14 mouse cellular contexts compared by ENCODE assay signal in the genomic region with DNA sequence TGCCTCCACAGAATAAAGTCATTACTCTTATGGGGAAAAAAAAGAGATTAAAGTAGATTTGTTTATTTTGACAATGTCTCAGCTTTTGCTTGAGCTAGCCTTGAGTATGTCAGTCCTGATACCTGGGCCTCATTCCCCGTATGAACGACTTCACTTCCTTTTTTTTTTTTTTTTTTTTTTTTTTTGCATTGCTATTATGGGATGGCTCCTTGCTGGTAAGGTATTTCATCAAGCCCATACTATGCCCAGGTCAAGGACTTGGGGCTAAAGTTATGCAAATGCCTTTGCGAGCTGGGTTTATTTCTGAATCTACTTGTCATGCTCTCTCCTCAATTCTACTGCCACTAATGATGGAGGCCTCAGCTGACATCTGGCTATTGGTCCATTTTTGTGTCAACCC.
"Had no signal": no experiment of that assay in that cellular context is flagged by ENCODE, and none has a peak within 500 bp of the region (broad histone marks: within the 10 kb centered on the region; RNA-seq: fewer than 3 reads in every experiment).

No protein-coding gene starts in this region.

- H3K4me3 ChIP-seq: megakaryocyte, embryonic 14.5 days; midbrain, embryonic 13.5 days; midbrain, embryonic 15.5 days; neural tube, embryonic 12.5 days; stomach, embryonic 15.5 days had no signal

- ATAC-seq: midbrain, embryonic 13.5 days; midbrain, embryonic 15.5 days had no signal

- H3K27ac ChIP-seq: midbrain, embryonic 13.5 days; midbrain, embryonic 15.5 days; neural tube, embryonic 12.5 days; stomach, embryonic 15.5 days had no signal

- H3K27me3 ChIP-seq: megakaryocyte, embryonic 14.5 days; midbrain, embryonic 13.5 days; midbrain, embryonic 15.5 days; neural tube, embryonic 12.5 days; stomach, embryonic 15.5 days had no signal

- H3K4me2 ChIP-seq: lung, embryonic 14.5 days; midbrain, embryonic 11.5 days; midbrain, embryonic 13.5 days; midbrain, embryonic 15.5 days; neural tube, embryonic 12.5 days; stomach, embryonic 15.5 days had no signal

- H3K9ac ChIP-seq: lung, embryonic 14.5 days; midbrain, embryonic 13.5 days; midbrain, embryonic 15.5 days; neural tube, embryonic 12.5 days; stomach, embryonic 15.5 days had no signal

- H3K4me1 ChIP-seq: midbrain, embryonic 13.5 days; midbrain, embryonic 15.5 days; neural tube, embryonic 12.5 days; stomach, embryonic 15.5 days had no signal

- DNase-seq: lung, adult 18-20 months; lung, embryonic 14.5 days; lung, postnatal 14 days; lung, postnatal 36 days; right cerebral cortex, postnatal 14 days; thymus, adult 2 months; thymus, postnatal 25 days; thymus, postnatal 4 days had no signal

- H3K9me3 ChIP-seq: megakaryocyte, embryonic 14.5 days; midbrain, embryonic 13.5 days; midbrain, embryonic 15.5 days; neural tube, embryonic 12.5 days; stomach, embryonic 15.5 days had no signal

- H3K36me3 ChIP-seq: midbrain, embryonic 13.5 days; midbrain, embryonic 15.5 days; neural tube, embryonic 12.5 days; stomach, embryonic 15.5 days had no signal
